Mouse (Mus musculus): ENCODE results near the gene Emg1.

The Emg1 gene

DNA sequence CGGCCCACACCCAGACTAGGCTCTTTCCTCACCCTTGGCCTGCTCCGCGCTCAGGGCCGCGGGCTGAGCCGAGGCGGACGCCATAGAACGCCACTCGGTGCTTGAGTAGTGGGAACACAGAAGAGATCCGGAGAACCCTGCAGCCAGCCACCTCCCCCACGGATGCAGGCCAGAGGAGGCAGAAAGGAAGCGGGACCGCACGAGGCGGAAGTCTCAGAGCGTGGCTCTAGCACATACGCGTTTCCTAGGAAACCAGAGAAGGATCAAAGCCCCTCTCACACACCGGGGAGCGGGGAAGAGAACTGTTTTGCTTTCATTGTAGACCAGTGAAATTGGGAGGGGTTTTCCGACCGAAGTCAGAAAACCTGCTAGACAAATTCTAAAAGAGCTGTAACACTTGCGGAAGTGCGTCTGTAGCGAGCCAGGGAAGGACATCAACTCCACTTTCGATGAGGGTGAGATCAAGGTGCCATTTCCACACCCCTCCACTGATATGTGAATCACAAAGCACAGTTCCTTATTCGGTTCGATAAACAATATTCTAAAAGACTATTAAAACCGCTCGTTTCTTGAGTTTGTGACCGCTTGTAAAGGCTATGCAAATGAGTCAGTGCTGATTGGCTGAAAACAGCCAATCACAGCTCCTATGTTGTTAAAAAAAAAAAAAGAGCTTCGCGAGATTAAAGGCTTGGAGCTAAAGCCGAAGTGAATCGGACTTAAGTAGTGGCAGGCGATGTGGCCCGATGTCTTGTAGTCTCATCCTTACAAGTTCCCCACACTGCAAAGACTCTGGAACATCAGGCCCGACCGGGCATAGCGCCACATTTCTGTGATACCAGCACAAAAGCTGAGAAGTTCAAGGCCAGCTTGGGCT lies 29.1 kb upstream of the Emg1 start, which contains the start of gene Grcc10:
Grcc10 (minus strand) TSS at position 487 of the 874 bp plus-strand sequence.
- peak; percentile 79 to 83 for DNase-seq (ENCODE audit: low spot score in 2 of 2)

DNA sequence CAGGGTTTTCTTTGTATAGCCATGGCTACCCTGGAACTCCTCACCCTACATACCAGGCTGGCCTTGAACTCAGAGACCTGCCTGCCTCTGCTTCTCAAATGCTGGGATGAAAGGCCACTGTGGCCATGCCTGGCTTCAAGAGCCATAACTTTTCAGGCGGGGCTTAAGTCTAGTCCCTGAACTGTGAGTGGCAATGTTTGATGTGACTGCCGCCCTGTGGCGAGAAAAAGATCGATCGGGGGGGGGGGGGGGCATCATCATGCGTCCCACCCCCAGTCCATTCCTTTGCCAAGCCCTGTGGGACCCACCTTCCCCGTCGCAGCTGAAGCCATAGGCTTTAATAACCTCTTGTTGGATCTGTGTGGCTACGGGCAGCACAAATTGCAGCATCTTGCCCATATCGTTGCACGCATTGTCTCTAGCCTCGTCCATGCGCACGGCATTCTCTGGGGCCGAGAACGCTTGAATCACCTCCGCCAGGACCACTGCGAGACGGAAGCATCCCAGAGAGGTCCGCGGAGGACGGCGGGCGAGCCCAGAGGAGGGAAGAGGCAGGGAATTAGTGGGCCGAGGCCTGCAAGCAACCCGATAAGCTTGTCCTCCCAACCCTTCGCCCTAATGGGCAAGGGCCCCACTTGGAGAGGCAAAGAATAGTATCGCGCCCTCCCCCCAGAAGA lies 28.4 kb upstream of the Emg1 start:
- peak in 1 of 2 experiments; percentile 44 for DNase-seq (ENCODE audit: low spot score in 2 of 2)

GRCm38 (mm10) chr6:124739231-124739796 lies 27.3 kb upstream of the Emg1 start:
- DNase-seq (ENCODE audit: low spot score in 2 of 2): no peak

DNA sequence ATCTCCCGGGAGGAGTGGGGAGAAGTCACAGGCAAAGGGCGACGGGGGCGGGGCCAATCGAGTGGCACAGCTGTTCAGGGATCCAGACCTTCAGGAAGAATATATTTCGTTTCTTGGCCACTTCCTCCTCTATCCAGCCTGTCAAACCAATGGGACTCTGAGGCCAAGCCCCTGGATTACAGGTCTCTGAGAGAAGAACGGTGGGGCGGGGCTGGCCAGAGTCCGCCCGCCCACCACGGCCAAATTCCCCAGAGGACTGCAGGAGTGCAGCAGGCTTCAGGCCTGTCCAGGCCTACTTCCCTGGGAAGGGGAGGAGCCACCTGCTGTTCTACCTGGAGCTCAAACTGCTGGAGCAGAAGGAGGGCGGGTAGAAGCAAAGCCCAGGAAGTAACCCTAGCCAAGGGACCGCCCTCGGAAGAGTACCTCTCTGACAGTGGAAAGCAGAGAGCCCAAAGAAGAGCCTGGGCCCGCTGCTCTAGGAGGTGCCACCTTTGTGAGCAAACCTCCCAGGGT lies 26.6 kb upstream of the Emg1 start, which contains the start of gene Ptpn6:
Ptpn6 (minus strand) TSS at position 204 of the 513 bp plus-strand sequence.
- peak; percentile 64 to 78 for DNase-seq (ENCODE audit: low spot score in 2 of 2)

GRCm38 (mm10) chr6:124737040-124737439 lies 25.1 kb upstream of the Emg1 start:
- DNase-seq (ENCODE audit: low spot score in 2 of 2): no peak

DNA sequence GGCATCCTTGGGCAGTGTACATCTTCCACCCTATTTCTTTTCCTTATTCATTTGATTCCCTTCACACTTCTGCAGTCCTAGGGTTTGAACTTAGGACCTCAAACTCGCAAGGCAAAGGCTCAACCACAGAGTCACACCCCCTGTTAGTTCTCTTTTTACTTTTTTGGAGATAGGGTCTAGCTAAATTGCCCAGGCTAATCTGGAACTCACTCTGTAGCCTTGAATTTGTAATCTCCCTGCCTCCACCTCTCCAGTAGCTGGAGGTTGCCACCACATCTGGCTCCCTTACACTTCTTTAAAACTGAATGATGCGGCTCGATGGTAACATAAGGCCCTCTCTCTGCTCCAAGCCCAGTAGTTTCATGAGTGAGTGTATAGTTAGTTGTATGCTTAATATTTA lies 22.4 kb upstream of the Emg1 start:
- no peak for DNase-seq (ENCODE audit: low spot score in 2 of 2)

DNA sequence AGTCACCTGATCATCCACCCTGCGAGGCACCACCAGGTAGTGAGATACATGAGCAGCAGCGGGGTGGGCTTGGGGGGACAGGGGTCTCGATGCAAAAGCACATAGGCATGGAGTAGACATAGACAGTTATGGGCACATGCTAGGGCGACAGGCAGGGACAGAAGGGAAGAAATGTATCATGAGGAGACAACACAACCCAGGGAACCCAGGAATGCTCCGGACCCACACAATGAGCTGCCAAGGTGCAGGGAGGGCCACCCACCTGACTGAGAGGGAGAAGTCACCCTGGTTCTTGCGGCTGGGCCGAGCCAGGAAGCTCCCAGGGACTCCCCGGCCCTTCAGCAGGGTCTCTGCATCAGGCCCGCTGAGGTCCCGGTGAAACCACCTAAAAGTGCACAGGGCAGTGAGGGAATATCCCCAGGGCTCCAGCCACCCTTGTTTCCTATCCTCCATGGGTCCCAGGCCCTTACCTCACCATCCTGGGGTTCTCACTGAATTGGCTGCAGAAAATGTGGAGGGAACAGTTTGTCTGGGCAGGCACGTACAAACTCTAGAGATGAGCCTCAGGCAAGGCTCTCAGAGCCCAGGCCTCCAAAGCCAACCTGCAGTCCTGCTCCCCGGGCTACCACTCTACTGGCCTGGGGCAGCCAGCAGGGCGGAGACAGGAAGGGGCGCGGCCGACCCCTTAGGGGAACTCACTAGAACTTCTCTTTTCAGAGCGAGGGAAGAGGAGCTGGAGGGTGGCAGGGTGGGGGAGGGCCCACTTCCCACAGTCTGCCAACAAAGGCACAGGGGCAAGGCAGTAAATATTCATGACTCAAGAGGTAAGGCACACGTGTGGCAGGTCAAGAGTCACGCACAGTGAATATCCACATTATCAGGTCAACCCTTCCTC lies 20.7 kb upstream of the Emg1 start:
- DNase-seq (ENCODE audit: low spot score in 2 of 2): no peak

GRCm38 (mm10) chr6:124731038-124731437 lies 19.1 kb upstream of the Emg1 start:
- no peak for DNase-seq (ENCODE audit: low spot score in 2 of 2)

DNA sequence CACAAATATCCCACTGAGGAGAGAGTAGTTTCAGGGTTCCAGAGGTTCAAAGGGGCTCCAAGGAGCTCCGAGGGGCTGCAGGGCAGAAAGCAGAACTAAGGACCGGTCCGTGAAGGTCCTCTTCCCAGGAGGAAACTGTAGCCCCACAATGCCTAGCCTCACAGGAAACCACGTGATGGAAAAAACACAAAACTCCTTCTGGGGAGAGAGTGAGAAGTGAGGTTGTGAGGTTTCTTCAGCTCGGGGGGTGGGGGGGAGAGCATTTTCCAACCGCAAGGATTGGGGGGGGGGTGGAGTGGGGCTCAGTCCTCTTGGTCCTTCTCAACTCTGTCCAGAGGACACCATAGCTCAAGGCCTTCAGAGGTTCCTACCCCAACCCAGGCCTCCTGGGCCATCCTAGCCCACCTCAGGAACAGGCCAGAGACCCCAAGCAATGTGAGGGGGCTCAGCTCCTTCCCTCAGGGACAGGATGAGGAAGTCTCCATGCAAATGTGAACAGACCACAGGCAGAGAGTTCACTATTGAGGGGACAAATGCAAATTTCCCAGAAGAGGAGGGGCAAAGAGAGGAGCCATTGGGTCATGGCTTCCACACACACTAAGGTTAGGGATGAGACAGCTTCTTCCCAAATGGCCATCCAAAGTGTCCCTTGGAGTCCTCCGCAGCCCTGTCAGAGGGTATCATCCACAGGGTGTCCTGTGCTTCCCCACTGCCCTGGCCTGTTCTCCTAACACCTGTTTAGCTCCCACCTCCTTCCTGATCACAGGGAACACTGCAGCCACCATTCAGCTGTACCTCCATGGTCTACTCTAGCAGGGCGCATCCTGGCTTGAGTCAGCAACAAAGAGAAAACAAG lies 18.1 kb upstream of the Emg1 start:
- DNase-seq (ENCODE audit: low spot score in 2 of 2): no peak

- DNase-seq (ENCODE audit: low spot score in 2 of 2): no peak
These were observed 16.6 kb upstream of the Emg1 start for GRCm38 (mm10) chr6:124728621-124729020.

DNA sequence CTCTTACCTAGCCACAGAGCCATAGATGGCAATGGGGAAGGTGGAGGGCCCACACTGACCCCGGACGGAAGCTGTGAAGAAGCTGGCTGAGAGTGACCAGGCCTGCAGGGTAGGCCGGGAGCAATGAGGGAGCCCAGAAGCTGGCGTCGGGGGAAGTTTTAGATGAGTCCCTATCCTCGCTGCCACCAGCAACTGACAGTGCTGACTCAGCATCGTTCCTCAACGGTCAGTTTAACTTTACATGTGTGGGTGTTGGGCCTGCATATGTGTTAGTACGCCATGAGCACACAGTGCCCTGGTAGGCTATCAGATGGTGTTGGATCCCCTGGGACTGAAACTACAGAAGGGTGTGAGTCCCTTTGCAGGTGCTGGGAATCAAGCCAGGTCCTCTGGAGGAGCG lies 12.5 kb upstream of the Emg1 start:
- DNase-seq (ENCODE audit: low spot score in 2 of 2): no peak

DNA sequence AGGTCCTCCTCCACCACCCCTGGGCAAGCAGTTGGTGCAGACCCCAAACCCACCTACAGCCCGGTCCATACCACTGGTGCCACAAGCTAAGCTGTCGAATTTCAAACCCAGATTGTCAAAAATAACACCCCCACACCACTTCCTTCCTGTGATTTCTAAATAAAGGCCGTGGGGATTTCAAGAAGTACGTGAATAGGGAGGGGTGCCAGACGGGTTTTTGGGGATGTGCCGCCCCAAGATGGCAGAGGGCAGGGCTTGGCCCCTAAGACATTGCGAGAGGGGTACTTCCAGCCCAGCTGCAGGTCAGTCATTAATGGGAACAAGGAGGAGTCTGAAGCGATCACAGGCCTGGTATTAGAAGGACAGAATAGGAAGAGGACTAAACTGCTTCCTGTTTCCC lies 11.6 kb upstream of the Emg1 start:
- no peak for DNase-seq (ENCODE audit: low spot score in 2 of 2)

DNA sequence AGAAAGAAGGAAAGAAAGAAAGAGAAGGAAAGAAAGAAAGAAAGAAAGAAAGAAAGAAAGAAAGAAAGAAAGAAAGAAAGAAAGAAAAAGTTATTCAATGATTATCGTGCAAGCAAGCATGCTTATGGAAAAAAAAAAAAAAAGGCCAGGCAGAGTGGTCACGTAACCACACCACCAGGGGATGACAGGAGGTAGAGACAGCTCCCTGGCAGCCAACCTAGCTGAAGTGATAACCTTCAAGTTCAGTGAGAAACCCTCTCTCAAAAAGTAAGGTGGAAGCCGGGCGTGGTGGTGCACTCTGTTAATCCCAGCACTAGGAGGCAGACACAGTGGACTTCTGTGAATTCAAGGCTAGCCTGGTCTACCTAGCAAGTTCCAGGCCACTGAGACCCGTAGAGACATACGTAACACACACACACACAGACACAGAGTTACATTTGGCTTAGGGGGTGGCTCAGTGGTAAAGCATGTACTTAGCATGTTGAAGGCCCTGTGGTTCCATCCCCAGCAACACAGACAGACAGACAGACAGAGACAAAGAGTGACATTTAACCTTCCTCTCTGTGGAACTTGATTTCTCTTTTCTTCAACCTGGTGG lies 11.0 kb upstream of the Emg1 start:
- no peak for DNase-seq (ENCODE audit: low spot score in 2 of 2)

GRCm38 (mm10) chr6:124720904-124721303 lies 8.9 kb upstream of the Emg1 start:
- DNase-seq (ENCODE audit: low spot score in 2 of 2): no peak

DNA sequence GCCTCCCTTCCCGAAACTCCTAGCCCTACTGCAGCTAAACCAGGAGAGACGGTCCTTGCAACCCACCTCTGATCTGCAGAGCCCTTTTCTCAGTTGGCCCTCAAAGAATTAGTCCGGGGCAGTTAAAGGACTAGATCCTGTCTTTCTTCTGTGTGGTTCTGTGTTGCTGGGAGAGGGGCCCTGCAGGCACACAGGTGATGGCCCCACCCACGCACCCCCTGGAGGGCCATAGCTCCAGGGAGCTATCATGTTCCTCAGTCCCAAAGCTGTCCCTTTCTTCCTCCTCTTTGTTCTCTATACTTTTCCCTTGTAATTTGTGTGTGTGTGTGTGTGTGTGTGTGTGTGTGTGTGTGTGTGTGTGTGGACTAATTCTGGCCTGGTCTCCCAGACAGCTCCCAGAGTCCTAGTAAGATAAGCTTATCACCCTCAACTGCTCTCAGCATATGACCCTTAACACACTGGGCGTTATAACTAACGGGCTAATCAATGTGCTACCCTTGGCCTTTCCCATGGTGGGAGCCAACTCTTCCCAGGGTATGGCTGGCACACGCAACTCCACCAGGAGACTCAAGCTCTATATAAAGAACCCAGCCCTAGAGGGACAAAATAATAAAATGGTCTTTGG lies 7.5 kb upstream of the Emg1 start:
- DNase-seq (ENCODE audit: low spot score in 2 of 2): no peak

- peak; percentile 71 to 80 for DNase-seq (ENCODE audit: low spot score in 2 of 2)
These were observed 6.7 kb upstream of the Emg1 start for GRCm38 (mm10) chr6:124718703-124719102.

- DNase-seq (ENCODE audit: low spot score in 2 of 2): no peak
These were observed 6.0 kb upstream of the Emg1 start for GRCm38 (mm10) chr6:124717968-124718367.

- no peak for DNase-seq (ENCODE audit: low spot score in 2 of 2)
These were observed 5.0 kb upstream of the Emg1 start for GRCm38 (mm10) chr6:124716864-124717490.

- no peak for DNase-seq (ENCODE audit: low spot score in 2 of 2)
These were observed 940 bp upstream of the Emg1 start for GRCm38 (mm10) chr6:124712918-124713317.

All from urinary bladder, postnatal 36 days (tissue).